Mouse (Mus musculus): ENCODE measurements around the gene Dcp1b.

The Dcp1b gene

DNA sequence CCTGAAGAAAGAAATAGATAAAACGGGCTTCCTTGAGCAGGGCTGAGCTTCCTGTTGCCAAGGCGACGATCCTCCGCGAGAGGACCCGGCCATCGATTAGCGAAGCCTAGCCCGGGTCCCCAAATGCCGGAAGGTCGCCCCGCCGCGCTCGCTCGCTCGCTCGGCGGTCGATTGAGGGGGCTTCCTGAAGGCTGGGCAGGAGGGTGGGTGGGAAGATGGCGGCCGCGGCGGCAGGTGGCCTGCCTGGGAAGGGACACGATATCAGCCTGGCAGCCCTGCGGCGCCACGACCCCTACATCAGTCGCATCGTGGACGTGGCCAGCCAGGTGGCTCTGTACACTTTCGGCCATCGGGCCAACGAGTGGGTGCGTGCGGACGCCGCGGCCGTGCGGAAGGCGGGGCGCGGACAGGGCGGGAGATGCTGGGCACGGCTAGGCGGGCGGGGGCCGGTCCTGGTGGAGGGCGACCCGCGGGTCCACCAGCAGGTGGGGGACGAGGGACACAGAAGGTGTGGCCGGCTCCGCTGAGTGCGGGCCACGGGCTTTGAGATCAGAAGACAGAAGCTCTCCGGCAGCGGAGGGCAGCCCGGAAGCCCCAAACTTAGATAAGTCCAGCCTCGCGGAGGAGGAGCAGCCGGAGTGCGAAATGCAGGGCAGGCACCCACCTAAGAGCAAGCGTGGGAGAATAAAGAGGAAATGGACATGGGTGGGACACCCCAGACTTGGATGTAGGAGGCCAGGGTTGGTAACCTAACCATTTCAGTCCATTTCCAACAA, at the start of gene Dcp1b:
Gene Dcp1b, plus strand, starts transcription at position 176 of the 776 bp plus-strand sequence.
- peak; percentile 88 to 90 for DNase-seq

DNA sequence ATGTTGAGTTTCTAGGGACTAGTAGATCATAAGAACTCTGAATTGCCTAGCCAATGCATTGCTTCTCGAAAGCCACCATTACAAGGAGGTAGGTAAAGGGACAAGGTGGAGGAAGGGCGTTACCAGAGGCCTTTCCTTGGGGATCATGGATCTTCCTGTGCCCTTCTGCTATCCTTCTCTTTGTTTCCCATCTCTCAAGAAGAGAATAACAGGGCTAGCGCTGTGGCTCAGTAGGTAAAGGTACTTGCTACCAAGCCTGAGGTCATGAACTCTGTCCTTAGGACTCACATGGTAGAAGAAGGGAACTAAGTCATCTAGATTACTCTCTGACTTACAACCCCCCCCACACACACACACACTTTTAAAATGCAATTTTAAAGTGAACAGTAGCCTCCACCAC, 48.1 kb upstream of the Dcp1b start:
- no peak for DNase-seq

DNA sequence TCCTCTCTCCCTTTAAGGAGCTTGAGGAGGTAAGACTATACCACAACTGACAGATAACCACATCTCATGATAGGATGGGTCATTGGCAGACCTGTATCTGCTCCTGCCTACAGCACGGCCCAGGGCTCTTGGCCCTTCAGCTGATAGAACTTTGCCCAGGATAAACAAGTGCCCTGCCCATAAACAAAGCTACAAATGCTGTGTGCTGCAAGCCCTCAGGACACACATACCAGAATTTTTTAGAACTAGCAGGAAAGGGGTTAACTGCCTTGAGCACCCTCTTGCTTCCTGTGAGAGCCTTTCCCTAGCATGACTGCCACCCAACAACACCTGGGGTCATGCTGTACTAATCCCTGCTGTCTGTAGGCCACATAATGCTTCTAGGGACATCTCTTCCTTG, 47.0 kb upstream of the Dcp1b start:
- DNase-seq, result no peak

DNA sequence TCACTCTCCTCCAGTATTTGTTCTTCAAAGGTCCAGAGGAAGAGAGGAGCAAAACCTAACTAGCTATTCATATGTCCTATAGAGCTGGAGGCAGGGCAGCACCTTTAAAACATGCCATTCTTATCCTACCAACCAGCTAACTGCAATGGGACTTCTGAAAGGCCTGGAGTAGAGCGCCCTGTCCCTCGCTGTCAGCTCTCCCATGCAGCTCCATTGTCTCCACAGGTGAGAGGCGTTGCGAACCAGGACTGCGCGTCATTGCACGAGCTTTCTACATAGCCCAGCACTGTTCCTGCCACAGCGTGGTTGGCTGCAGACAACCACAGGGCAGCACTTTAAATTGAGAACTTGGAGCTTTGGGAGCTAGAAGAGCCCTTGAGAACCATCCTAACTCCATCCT, 46.5 kb upstream of the Dcp1b start:
- no peak for DNase-seq

DNA sequence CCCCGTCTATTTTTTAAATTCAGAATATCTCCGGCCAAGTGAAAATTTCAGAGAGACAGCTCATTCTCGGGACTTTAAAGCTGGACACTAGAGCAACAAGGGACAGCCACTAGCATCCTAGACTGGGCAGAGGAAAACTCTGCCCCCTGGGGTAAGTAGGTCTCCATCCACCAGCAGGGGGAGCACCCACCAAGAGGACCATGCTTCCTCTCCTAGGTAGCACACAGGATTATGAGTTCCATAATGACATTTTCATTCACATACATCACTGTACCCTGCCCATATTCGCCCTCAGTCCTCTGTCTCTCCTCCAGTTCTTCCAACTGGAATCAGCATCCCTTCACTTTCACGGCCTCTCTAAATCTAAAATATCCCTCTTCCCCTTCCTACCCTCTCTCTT, 45.4 kb upstream of the Dcp1b start:
- DNase-seq, result peak; percentile 62 to 73

DNA sequence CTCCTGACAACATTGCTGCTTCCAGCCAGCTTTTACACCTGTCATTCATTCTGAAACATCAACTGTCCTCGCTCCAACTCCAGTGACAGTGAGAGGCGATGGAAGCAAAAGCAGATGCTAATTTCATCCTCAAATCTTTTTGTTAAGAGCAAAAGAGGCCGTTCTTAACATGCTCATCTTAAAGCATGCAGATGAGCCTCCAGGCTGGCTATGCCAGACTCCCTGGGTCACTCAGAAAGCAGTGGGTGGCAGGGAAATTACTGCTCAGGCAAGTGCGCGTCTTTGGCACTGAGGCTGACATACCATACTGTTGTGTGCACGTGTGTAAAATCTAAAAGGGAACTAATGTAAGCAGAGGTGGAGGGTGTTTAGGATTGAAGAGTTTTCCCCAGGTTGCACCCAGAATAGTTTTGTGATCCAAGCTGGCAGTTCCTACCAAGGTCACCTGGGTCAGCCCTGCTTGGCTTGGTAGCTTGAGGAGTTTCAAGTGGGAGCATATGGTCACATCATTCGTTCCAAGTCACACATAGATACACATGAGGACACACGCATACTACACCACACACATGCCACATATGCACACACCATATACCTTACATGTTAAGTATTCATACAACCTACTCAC, 42.8 kb upstream of the Dcp1b start:
- no peak for DNase-seq

DNA sequence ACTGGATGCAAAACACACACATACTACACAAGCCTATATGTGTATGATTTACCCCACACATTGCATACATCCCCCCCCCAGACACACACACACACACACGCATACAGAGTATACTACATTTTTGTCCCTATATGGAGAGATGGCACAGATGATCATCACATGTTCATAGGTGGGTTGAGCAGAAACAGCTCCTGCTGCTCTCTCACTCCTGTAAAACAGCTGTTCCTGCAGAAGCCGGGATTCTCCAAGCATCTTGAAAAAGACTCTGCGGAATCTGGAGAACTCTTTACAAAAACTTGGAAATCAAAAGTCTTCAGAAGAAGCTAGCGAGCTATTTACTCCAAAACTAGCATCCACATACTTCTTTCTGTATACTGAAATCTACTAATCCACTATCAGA, 42.2 kb upstream of the Dcp1b start:
- DNase-seq, result no peak

DNA sequence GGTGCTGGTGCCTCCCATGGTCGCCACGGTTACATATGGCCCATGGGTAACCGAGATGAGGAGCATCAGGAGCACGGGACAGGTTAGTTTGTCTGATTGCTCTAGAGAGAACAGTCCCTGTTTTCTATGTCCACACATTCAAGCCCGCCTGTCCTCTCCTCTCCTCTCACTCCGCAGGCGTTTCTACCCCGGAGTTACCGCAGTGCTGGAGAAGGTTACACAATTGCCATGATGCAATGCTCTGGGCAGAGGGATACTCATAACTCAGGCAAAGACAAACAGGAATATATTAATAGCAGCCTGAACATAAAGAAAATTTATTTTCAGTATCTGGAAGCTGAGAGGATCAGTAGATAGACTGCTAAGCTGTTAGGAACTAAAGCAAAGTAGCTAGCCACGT, 37.3 kb upstream of the Dcp1b start:
- DNase-seq, result no peak

DNA sequence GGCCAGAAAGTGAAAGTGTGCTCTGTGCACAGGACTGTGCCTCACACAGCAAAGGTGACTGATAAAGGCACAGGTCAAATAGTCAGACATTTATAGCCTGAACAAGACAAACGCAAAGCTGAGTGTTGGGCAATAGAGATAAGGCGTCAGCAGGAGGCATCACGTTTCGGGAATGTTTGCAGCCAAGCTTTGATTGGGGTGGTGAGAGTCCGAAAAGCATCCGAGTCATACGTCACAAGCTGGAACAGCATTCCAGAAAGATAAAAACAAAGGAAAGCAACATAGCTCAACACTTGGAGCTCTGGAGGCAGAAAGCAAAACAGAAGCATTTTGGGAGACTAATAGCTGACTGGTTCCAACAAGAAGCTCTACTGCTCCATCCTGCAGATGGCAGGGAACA, 35.5 kb upstream of the Dcp1b start:
- no peak for DNase-seq

DNA sequence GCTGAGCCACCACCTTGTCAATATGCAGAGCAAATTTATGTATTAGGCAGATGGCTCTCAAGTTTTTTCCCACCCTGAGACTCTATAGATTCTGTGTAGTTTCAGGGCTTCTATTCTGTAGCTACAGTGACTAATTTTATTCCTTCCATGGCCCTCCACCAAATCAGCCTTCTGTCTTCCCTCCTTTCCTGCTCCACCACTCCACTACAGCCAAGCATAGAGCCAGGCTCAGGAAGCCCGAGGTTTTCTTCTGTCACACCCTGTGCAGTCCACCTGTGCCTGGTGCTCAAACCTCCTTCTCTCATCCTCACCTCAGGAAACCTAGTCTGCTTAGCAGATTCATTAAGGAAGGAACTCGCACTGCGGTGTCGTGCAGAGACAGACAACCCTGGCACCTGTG, 29.9 kb upstream of the Dcp1b start:
- DNase-seq, result no peak

DNA sequence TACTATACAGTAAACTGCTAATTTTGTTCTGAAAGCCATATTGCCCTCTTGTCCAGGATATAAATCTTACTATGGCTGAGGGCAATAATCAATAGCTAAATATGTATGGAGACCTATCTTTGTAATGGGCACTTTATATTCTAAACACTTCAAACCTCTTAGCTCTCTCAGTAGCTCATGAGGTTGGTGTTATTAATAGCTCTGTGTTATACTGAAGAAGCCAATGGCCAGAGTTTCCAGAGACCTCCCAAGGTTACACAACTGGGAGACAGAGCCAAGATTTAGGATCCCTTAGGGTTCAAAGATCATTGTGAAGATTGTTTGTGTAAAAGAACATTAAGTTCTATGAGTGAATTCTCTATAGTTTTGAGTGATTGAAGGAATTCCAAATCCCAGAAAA, 9.4 kb upstream of the Dcp1b start:
- DNase-seq, result no peak

DNA sequence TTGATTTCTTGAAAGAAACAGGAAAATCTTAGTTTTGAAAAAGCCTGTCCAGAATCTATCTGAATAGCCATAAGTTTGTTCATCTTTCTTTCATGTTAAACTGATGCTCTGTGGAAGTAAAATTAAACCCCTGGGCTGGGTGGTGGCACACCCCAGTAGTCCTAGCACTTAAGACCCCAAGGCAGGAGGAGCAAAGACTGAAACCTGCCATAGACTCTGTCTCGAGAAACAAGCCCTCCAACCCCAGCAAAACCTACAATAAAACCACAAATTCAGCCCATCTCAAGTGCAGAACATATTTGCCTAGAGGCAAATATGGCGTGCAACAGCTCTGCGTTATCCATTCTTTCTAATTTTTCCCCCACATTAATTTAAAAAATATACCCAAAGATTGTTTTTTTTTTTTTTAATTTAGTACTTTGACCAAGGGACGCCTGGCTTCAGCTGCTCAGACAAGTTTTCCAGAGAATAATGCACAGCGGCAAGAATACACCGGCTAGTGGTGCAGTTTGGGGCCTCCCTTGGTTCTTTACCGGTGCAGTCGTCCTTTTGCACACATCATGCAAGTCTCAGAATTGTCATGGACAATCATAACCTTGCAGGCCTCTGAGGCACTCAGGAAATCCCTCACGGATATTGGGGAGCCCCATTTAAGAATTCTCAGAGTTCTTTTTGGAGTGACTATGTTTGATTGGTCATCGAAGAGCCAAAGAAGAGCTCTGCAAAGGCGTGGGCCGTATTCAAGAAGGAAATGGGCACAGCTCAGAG, 562 bp upstream of the Dcp1b start:
- no peak for DNase-seq

DNA sequence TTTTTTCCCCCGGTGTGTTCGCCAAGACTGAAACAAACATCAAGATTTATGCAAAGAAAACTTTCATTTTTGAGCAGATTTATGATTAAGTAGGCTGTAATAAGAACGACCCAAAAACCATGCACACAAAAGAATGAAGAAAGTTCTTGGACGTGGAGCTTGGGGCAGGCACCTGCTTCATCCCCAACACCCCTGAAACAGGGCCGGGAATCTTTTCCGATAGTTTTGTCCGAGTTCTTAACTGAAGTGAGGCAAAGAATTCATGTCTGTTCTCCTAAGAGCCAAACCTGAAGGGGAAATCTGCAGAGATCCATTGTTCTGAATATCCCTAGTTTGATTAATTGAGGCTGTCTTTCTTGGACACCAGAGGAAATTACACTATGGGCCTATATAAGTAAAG, 1.1 kb downstream of the Dcp1b start:
- no peak for DNase-seq

DNA sequence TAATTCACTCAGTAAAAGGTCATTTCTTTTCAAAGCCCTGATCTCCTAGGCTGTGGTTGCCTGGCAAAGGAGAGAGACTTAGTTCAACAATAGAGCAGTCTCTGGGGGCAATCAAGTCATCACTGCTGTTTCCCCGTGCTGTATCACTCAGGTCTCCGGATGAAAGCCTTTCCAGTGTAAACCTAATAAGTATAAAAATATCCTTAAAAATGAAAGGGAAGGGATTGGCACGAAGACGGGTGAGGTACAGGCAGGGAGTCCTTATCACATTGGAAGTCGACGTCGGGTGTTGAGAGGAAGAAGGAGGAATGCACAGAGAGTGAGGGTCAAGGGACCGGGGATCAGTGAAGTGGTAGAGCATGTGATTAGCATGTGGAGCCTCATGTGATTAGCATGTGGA, 2.0 kb downstream of the Dcp1b start:
- DNase-seq, result no peak

DNA sequence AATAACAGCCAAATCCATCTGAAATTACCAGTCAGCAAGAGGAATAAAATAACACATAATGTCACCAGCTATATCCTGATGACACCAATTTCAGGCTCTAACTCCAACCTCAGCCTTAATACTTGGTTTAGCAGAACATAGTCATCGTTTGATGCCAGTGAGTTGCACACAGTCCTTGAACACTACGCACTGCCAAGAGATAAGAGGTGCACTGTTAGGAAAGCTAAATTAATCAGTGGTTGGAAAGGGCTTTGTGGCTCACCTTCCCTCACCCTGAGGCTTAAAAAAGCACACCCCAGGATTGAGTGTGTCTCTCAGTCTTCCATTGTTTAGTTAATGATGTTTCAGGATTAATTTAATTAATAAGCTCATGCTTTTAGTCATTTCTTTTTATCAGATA, 5.1 kb downstream of the Dcp1b start:
- no peak for DNase-seq

DNA sequence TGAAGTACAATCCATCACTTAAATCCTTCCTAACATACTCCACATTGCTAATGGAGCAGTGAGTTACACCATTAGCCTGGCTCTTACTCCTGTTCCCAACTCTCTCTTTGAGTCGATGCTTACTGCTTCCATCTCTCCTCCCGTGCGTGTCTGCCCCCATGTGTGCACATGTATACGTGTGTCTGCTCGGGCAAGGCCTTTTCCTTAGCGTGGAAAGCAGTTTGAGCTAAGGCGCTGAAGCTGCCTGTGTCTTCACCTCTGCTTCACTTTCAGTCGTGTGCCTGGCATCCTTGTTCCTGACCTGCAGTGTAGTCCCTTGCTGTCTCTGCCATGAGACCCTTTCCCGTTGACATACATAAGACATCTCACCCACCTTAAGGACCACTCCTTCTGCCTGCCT, 7.2 kb downstream of the Dcp1b start:
- DNase-seq, result no peak

DNA sequence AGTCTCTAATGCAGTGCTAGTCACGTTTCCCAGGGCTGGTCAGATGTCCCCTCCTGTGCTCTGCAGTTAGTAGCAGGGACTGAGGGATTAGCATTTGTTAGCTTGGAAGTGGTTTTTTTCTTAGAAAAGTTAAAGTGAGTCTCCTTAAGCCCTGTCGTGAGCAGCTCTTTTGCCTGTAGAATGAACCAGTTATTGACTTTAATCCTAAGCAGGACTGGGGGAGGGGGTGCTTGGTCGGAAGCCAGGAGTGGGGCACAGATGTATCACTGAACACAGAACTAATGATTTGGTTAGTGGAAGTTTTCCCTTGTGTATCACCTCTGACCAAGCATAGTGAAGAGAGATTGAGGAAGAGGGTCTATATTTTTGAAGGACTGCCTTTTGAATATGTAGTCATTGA, 8.7 kb downstream of the Dcp1b start:
- DNase-seq, result no peak

DNA sequence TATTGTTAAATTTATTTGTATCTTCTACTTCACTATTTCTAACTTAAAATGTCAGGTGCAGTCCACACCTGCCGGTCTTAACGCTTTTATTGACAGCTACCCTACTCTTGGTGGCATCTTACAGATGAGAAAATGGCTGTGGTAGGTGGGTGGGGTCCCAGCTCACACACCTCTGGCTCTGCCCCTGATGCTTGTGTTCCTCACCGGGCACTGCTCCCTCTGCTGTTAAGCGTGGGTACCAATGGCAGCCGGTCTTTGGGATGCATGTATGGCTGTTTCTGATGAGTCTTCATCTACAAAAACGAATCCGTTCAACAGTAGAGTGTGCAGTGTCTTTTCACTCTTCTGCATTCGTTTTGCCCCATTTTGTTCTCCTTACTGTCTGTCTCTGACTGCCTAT, 11.6 kb downstream of the Dcp1b start:
- no peak for DNase-seq

DNA sequence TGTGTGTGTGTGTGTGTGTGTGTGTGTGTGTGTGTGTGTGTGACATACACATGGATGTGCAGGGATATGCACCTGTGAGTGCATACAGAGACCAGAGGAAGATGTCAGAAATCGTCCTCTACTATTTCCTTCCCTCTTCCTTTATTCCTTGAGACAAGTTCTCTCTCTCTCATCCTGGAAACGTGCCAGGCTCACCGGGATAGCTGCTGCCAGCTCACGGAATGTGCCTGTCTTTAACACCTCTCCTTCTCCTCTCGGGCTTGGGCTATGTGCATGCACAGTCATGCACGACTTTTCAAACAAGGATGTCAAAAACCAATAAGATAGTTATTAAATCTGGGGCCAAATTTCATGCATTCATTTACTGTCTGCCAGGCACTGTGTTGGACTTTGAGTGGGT, 12.6 kb downstream of the Dcp1b start:
- DNase-seq, result no peak

DNA sequence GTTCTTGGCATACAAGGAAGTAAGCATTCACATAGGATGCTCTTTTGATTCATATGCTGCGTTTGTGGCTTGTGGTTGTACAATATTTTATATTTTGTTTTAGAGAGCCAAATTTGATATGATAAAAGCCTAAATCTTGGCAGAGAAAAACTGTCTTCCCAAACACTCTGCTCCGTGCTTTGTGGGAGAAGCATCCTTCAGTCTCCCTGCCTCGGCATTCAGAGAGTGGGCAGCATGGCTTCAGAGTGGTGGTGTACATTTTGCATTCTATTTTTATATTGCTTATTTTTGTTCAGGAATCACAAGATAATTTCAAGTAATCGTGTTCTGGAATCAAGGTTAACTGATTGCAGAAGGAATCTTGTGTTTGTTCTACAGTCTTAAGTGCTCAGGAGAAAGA, 16.4 kb downstream of the Dcp1b start:
- no peak for DNase-seq

DNA sequence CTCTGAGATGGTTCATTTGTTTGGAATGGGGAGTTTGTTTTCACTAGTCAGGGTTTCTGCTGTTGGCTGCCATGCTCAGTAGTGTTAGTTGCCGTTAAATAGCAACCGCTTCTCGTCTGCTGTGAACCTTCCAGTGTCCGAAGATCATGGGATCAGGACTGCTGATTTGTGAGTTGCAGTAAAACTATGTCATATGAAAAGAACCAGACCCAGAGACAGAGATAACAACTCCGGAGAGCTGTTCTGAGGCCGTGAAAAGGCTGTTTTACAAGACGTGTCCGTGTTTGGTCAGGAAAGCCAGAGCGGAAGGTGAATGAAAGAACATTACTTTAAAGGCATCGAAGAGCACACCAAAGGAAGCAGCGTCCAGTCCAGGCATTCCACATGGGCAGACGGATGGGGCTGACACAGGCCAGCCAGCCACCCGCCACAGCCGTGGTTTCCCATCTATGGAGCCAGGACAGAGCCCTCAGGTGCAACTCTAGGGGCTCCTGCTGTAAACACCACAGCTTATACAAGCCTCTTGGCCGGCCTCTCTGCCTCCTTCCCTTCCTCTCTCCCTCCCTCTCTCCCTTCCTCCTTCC, 18.6 kb downstream of the Dcp1b start:
- DNase-seq, result no peak

DNA sequence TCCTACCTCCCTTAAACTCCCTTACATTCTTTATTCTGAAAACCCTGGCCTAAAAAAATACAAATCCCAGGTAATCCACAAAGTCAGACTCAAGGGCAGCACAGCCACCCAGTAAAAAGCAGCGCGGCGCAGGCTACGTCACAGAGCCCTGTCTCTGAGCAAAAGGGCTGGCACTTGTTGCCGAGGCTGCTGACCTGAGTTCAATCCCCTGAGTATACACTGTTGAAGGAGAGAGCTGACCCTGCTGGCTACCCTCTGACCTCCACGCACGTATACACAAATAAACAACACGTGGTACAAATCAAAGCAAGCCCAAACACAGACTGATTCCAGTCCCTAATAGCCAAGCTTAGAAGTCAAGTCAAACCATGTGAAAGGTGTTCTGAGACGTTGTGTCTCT, 19.1 kb downstream of the Dcp1b start:
- no peak for DNase-seq

DNA sequence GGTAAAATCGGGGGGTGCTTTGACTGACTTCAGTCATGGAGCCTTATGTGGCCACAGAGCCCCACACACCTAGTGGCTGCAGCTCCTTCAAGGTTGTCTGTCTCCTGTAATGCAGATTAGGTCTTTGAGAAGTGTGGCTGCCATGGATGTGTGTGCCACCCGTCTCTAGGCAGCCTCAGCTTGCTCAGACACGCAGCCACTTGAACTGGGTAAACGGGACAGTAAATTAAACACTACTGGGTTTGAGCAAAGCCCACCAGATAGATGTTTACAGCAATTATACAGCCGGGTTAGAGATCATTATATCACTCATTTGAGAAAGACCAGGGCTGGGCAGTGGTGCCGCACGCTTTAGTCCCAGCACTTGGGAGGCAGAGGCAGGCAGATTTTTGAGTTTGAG, 19.5 kb downstream of the Dcp1b start:
- no peak for DNase-seq

Measured in B cell, adult 2 months (primary cell).